Mouse (Mus musculus) left cerebral cortex, postnatal 25 days (tissue): ENCODE data around the gene D630023F18Rik. TPM values are rescaled to one million over a fixed set of nuclear protein-coding genes. Genes with fewer than 3 reads are reported as not detected.

Experiments
- total RNA-seq, 2 experiments: library from RNA; stranded (reverse); gene quantifications; 2 replicates each; pipeline ENCODE4 v1.2.3; 2021

The D630023F18Rik gene
- total RNA-seq, 2 experiments from 2014 or later: 5.3 to 8.7 TPM

Other genes with a start within 250 kb of the D630023F18Rik start
- gene Plekhm3, start 166.4 kb downstream of the D630023F18Rik start, total RNA-seq: 10 to 100 TPM; 32.9 to 37.9 TPM
- gene Akr1cl, start 90.5 kb downstream of the D630023F18Rik start, total RNA-seq: not detected
- not detected for gene Cryge, start 72.1 kb downstream of the D630023F18Rik start, total RNA-seq
- not detected for gene Crygd, start 59.8 kb downstream of the D630023F18Rik start, total RNA-seq
- not detected for gene Crygc, start 49.5 kb downstream of the D630023F18Rik start, total RNA-seq
- not detected for gene Crygb, start 40.9 kb downstream of the D630023F18Rik start, total RNA-seq
- under 1 TPM in 1 of 2 experiments, not detected in 1; 0.57 TPM for gene Cryga, start 19.8 kb downstream of the D630023F18Rik start, total RNA-seq
- under 1 TPM in 1 of 2 experiments, not detected in 1; 0.69 TPM for gene Gm28845, start 3.7 kb downstream of the D630023F18Rik start, total RNA-seq
- gene Idh1, start 63.3 kb upstream of the D630023F18Rik start, total RNA-seq: 10 to 100 TPM; 44.0 to 44.2 TPM
- gene Pikfyve, start 63.5 kb upstream of the D630023F18Rik start, total RNA-seq: 10 to 100 TPM; 45.2 to 47.3 TPM
- 1 to 10 TPM; 2.0 to 2.7 TPM for gene Pth2r, start 158.8 kb upstream of the D630023F18Rik start, total RNA-seq